Comparison of ENCODE assay signal across 32 mouse cellular contexts in the genomic region with DNA sequence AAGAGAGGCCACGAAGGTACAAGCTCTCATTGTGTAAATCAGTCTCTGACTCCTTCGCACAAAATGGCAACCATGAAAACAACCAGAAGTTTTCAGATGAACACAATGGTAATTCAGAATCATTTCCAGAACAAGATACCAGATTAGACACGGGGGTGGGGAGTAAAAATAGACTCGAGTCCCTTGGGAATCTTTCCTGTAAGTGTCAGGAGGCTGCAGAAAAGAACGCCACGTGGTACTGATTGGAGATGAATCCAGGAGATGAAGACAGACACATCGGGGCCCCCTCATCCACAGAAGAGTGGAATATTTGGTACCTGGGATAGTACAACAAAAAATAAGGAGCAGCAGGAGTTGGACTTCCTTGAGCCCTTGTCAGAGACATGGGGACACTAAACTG. TPM values are rescaled to one million over a fixed set of nuclear protein-coding genes. Genes with fewer than 3 reads are reported as not detected.
A peak's percentile ranks its signal among the peaks of the same experiment; 100 is the strongest.
DNase-seq lines count a peak whose midpoint lies in the region; ATAC-seq and TF ChIP-seq lines count a peak whose summit lies in the region.
"Had no signal": no experiment of that assay in that cellular context is flagged by ENCODE, and none has a peak within 500 bp of the region (broad histone marks: within the 10 kb centered on the region; RNA-seq: fewer than 3 reads in every experiment).

No protein-coding gene starts in this region.

- H3K9me3 ChIP-seq in heart, embryonic 10.5 days, result no peaks in the 10 kb centered on the region
- H3K9me3 ChIP-seq in heart, embryonic 11.5 days (replicated peaks; ENCODE audit: control insufficient read depth, low read length), result no peaks in the 10 kb centered on the region
- no peaks in the 10 kb centered on the region for H3K9me3 ChIP-seq in liver, embryonic 11.5 days (ENCODE audit: control insufficient read depth, low read length)
- no peaks in the 10 kb centered on the region for H3K9me3 ChIP-seq in forebrain, embryonic 12.5 days
- H3K9me3 ChIP-seq: embryonic facial prominence, embryonic 13.5 days; liver, embryonic 13.5 days; stomach, embryonic 15.5 days had no signal

- no peaks in the 10 kb centered on the region for H3K27me3 ChIP-seq in heart, embryonic 10.5 days (ENCODE audit: insufficient read depth, poor library complexity, severe bottlenecking)
- H3K27me3 ChIP-seq in heart, embryonic 11.5 days (ENCODE audit: control insufficient read depth, insufficient read depth, low read length), result no peaks in the 10 kb centered on the region
- H3K27me3 ChIP-seq in liver, adult 2 months (ENCODE audit: control insufficient read depth, insufficient read depth, low read length), result no peaks in the 10 kb centered on the region
- H3K27me3 ChIP-seq in liver, embryonic 11.5 days (replicated peaks; ENCODE audit: control insufficient read depth, insufficient read depth, low read length), result no peaks in the 10 kb centered on the region
- no peaks in the 10 kb centered on the region for H3K27me3 ChIP-seq in small intestine, adult 2 months (ENCODE audit: control insufficient read depth, insufficient read depth, low read length)
- no peaks in the 10 kb centered on the region for H3K27me3 ChIP-seq in forebrain, embryonic 12.5 days
- H3K27me3 ChIP-seq: embryonic facial prominence, embryonic 13.5 days; heart, embryonic 13.5 days; limb, embryonic 13.5 days; liver, embryonic 13.5 days; Patski; stomach, embryonic 15.5 days had no signal

- DNase-seq in heart, embryonic 10.5 days (ENCODE audit: low spot score), result peak; percentile 61
- no peak for DNase-seq in liver, adult 2 months (ENCODE audit: extremely low read depth, low read depth, low spot score)
- no peak for DNase-seq in liver, embryonic 11.5 days (ENCODE audit: low spot score)
- peak; percentile 70 for DNase-seq in brain, adult 2 months (ENCODE audit: low read depth, low spot score)
- DNase-seq: adrenal gland, postnatal 10 days; cerebellum, adult 11-12 months; cerebellum, adult 9-11 months; forebrain, postnatal 0 days; gastrocnemius, adult 2 months; gastrocnemius, postnatal 36 days; heart, adult 18-20 months; heart, postnatal 10 days; kidney, postnatal 36 days; layer of hippocampus, postnatal 36 days; liver, embryonic 13.5 days; lung, adult 18-20 months; thymus, adult 2 months; thymus, postnatal 36 days had no signal

- no peak overlapping the region for H3K4me2 ChIP-seq in heart, embryonic 11.5 days
- no peak overlapping the region for H3K4me2 ChIP-seq in liver, embryonic 11.5 days
- no peak overlapping the region for H3K4me2 ChIP-seq in forebrain, embryonic 12.5 days
- H3K4me2 ChIP-seq: embryonic facial prominence, embryonic 13.5 days; heart, embryonic 13.5 days; hindbrain, embryonic 14.5 days; limb, embryonic 13.5 days; liver, embryonic 13.5 days; stomach, embryonic 15.5 days had no signal

- H3K36me3 ChIP-seq in heart, embryonic 10.5 days, result no peaks in the 10 kb centered on the region
- no peaks in the 10 kb centered on the region for H3K36me3 ChIP-seq in heart, embryonic 11.5 days (ENCODE audit: control insufficient read depth, insufficient read depth, low read length)
- H3K36me3 ChIP-seq in liver, adult 2 months (ENCODE audit: control insufficient read depth, insufficient read depth, low read length), result no peaks in the 10 kb centered on the region
- H3K36me3 ChIP-seq in liver, embryonic 11.5 days (ENCODE audit: control insufficient read depth, insufficient read depth, low read length), result no peaks in the 10 kb centered on the region
- no peaks in the 10 kb centered on the region for H3K36me3 ChIP-seq in small intestine, adult 2 months (ENCODE audit: control insufficient read depth, insufficient read depth, low read length)
- no peaks in the 10 kb centered on the region for H3K36me3 ChIP-seq in forebrain, embryonic 12.5 days (replicated peaks)
- H3K36me3 ChIP-seq: embryonic facial prominence, embryonic 13.5 days; forebrain, embryonic 10.5 days; heart, embryonic 13.5 days; limb, embryonic 13.5 days; liver, embryonic 13.5 days; stomach, embryonic 15.5 days had no signal

- no peaks in the 10 kb centered on the region for H3K79me2 ChIP-seq in liver, adult 2 months (ENCODE audit: control insufficient read depth, insufficient read depth, low read length)

- no peak for TF ChIP-seq CTCF in liver, adult 2 months (IDR thresholded peaks at IDR 0.05; ENCODE audit: low read depth, low read length)
- no peak for TF ChIP-seq CTCF in small intestine, adult 2 months (IDR thresholded peaks at IDR 0.05; ENCODE audit: extremely low read depth, insufficient read length, insufficient replicate concordance, low read depth, low read length)

- 0 out of 2 replicates have a peak overlapping the region, but pooled peaks have one; percentile 8 for H3K27ac ChIP-seq in heart, embryonic 10.5 days
- H3K27ac ChIP-seq in heart, embryonic 11.5 days (ENCODE audit: low read depth, low read length), result no peak overlapping the region
- H3K27ac ChIP-seq in liver, adult 2 months (replicated peaks; ENCODE audit: insufficient read depth, low read depth, low read length), result peak overlapping the region; percentile 60
- H3K27ac ChIP-seq in liver, embryonic 11.5 days (ENCODE audit: low read depth, low read length), result no peak overlapping the region
- peak overlapping the region; percentile 53 for H3K27ac ChIP-seq in small intestine, adult 2 months (ENCODE audit: insufficient read depth, low read depth, low read length)
- no peak overlapping the region for H3K27ac ChIP-seq in forebrain, embryonic 12.5 days
- H3K27ac ChIP-seq: embryonic facial prominence, embryonic 13.5 days; forebrain, embryonic 10.5 days; gastrocnemius, adult 2 months; heart, embryonic 13.5 days; hindbrain, embryonic 14.5 days; layer of hippocampus, adult 2 months; limb, embryonic 13.5 days; liver, embryonic 13.5 days; macrophage; stomach, embryonic 15.5 days had no signal

- no peak overlapping the region for H3K4me3 ChIP-seq in heart, embryonic 10.5 days
- no peak overlapping the region for H3K4me3 ChIP-seq in heart, embryonic 11.5 days (ENCODE audit: low read depth, low read length)
- H3K4me3 ChIP-seq in liver, adult 2 months (ENCODE audit: insufficient read depth, low read depth, low read length), result no peak overlapping the region
- no peak overlapping the region for H3K4me3 ChIP-seq in liver, embryonic 11.5 days (ENCODE audit: low read depth, low read length)
- H3K4me3 ChIP-seq in small intestine, adult 2 months (ENCODE audit: low read depth, low read length), result no peak overlapping the region
- no peak overlapping the region for H3K4me3 ChIP-seq in forebrain, embryonic 12.5 days (replicated peaks)
- H3K4me3 ChIP-seq: embryonic facial prominence, embryonic 13.5 days; forebrain, embryonic 10.5 days; gastrocnemius, adult 2 months; heart, embryonic 13.5 days; layer of hippocampus, adult 2 months; limb, embryonic 13.5 days; liver, embryonic 13.5 days; stomach, embryonic 15.5 days had no signal

- peaks cover 13% of the 10 kb centered on the region; the same call in 1 of the 2 replicates for H3K4me1 ChIP-seq in heart, embryonic 10.5 days
- peaks cover 3% of the 10 kb centered on the region for H3K4me1 ChIP-seq in heart, embryonic 11.5 days (ENCODE audit: control insufficient read depth, insufficient read depth, low read length)
- H3K4me1 ChIP-seq in liver, adult 2 months (ENCODE audit: control insufficient read depth, insufficient read depth, low read length), result peaks cover 4% of the 10 kb centered on the region; the same call in 1 of the 2 replicates
- H3K4me1 ChIP-seq in liver, embryonic 11.5 days (replicated peaks; ENCODE audit: control insufficient read depth, insufficient read depth, low read length), result peaks cover 7% of the 10 kb centered on the region; the same call in 1 of the 2 replicates
- H3K4me1 ChIP-seq in small intestine, adult 2 months (ENCODE audit: control insufficient read depth, insufficient read depth, insufficient read length, low read length), result peaks cover 18% of the 10 kb centered on the region; the same call in 1 of the 2 replicates
- no peaks in the 10 kb centered on the region for H3K4me1 ChIP-seq in forebrain, embryonic 12.5 days
- H3K4me1 ChIP-seq: limb, embryonic 13.5 days had no signal

- no peak for TF ChIP-seq POLR2A in liver, adult 2 months (IDR thresholded peaks at IDR 0.05; ENCODE audit: extremely low read depth, insufficient read depth, low read length)
- TF ChIP-seq POLR2A in small intestine, adult 2 months (IDR thresholded peaks at IDR 0.05; ENCODE audit: low read depth, low read length), result no peak

- no peak for ATAC-seq in heart, embryonic 11.5 days (replicated peaks; ENCODE audit: insufficient number of reproducible peaks, low FRiP score, low TSS enrichment)
- no peak for ATAC-seq in liver, embryonic 11.5 days (replicated peaks; ENCODE audit: low FRiP score)
- no peak for ATAC-seq in forebrain, embryonic 12.5 days (ENCODE audit: low FRiP score)
- ATAC-seq: forebrain, postnatal 0 days; lung, postnatal 0 days; midbrain, embryonic 16.5 days; Patski had no signal

- no peak overlapping the region for H3K9ac ChIP-seq in heart, embryonic 11.5 days (ENCODE audit: low read depth, low read length)
- no peak overlapping the region for H3K9ac ChIP-seq in liver, adult 2 months (ENCODE audit: low read depth, low read length)
- no peak overlapping the region for H3K9ac ChIP-seq in liver, embryonic 11.5 days (ENCODE audit: low read depth, low read length)
- H3K9ac ChIP-seq in forebrain, embryonic 12.5 days, result no peak overlapping the region
- H3K9ac ChIP-seq: embryonic facial prominence, embryonic 13.5 days; forebrain, postnatal 0 days; heart, embryonic 13.5 days; hindbrain, embryonic 14.5 days; limb, embryonic 13.5 days; liver, embryonic 13.5 days; stomach, embryonic 15.5 days had no signal

- WGBS in heart, embryonic 10.5 days, result 51% methylated on average over 7 of the region's 7 CpGs
- 54% methylated on average over 7 of the region's 7 CpGs for WGBS in heart, embryonic 11.5 days (ENCODE audit: insufficient replicate concordance)
- WGBS in liver, adult 2 months, result 84% methylated on average over 7 of the region's 7 CpGs
- 76% methylated on average over 7 of the region's 7 CpGs for WGBS in liver, embryonic 11.5 days
- 77% methylated on average over 7 of the region's 7 CpGs for WGBS in small intestine, adult 2 months
- 82% methylated on average over 7 of the region's 7 CpGs for WGBS in forebrain, embryonic 12.5 days

RNA-seq across cellular contexts. Expression of gene Ppp1r12a, which starts 51.1 kb away (rescaled TPM):
- 110 and 112 TPM in 2 replicates for polyA plus RNA-seq in heart, embryonic 10.5 days (2016; fragmentation: Nextera tagmentation; extraction: Ambion mirVana)
- 113 and 120 TPM in 2 replicates for polyA plus RNA-seq in heart, embryonic 11.5 days (2014; fragmentation: Nextera tagmentation; extraction: Ambion mirVana)
- 33.8 and 38.5 TPM in 2 replicates for total RNA-seq in liver, adult 2 months (2014; rRNA removed)
- 4.4 and 5.5 TPM in 2 replicates for polyA plus RNA-seq in liver, adult 2 months (2012; rRNA removed)
- 69.4 and 74.9 TPM in 2 replicates for polyA plus RNA-seq in liver, embryonic 11.5 days (2014; fragmentation: Nextera tagmentation; extraction: Ambion mirVana)
- 8.4 and 16.0 TPM in 2 replicates for polyA plus RNA-seq in small intestine, adult 2 months (2012; rRNA removed)
- 81.4 and 84.7 TPM in 2 replicates for polyA plus RNA-seq in forebrain, embryonic 12.5 days (2016; fragmentation: Nextera tagmentation; extraction: Ambion mirVana)

Comparison
In these comparisons a context has a peak if more than half of its experiments do, and no peak if none do; other contexts are left out.
1. H3K27ac ChIP-seq: peak in heart, embryonic 10.5 days (single experiment), liver, adult 2 months (single experiment) and small intestine, adult 2 months (single experiment); none in heart, embryonic 11.5 days (single experiment), liver, embryonic 11.5 days (single experiment) and forebrain, embryonic 12.5 days (single experiment).
2. DNase-seq: peak in heart, embryonic 10.5 days (single experiment) and brain, adult 2 months (single experiment); none in liver, adult 2 months (single experiment) and liver, embryonic 11.5 days (single experiment).